8 mouse cellular contexts compared by ENCODE assay signal in genomic region chr17:34263068-34263467, GRCm38 (mm10). TPM values are rescaled to one million over a fixed set of nuclear protein-coding genes. Genes with fewer than 3 reads are reported as not detected.
DNase-seq lines count a peak whose midpoint lies in the region; ATAC-seq lines count a peak whose summit lies in the region.

No protein-coding gene starts in this region.

- H3K4me3 ChIP-seq in intestine, embryonic 14.5 days (ENCODE audit: low read depth, low read length): peak overlapping the region; percentile 40
- peak overlapping the region; percentile 90 for H3K4me3 ChIP-seq in megakaryocyte, embryonic 14.5 days (replicated peaks)

- H3K9ac ChIP-seq in intestine, embryonic 14.5 days (ENCODE audit: low read length): no peak overlapping the region

- intact Hi-C loops in left cerebral cortex, postnatal 10 days (cut with DNase I): no loop called here

- no peaks in the 10 kb centered on the region for H3K9me3 ChIP-seq in intestine, embryonic 14.5 days (ENCODE audit: control insufficient read depth, low read length)
- 0 out of 2 replicates have a peak, but pooled peaks cover 5% of the 10 kb centered on the region for H3K9me3 ChIP-seq in megakaryocyte, embryonic 14.5 days

- peaks cover 19% of the 10 kb centered on the region for H3K4me1 ChIP-seq in intestine, embryonic 14.5 days (replicated peaks; ENCODE audit: control insufficient read depth, insufficient read depth, low read length)
- peaks cover 13% of the 10 kb centered on the region for H3K4me1 ChIP-seq in megakaryocyte, embryonic 14.5 days

- ATAC-seq in common myeloid progenitor, adult 5-6 weeks (replicated peaks; ENCODE audit: low read depth, poor library complexity, severe bottlenecking): peak; percentile 78
- ATAC-seq in intestine, embryonic 14.5 days (replicated peaks; ENCODE audit: low FRiP score, low TSS enrichment, low read depth): peak; percentile 81; the same call in 1 of the 2 replicates

- H3K36me3 ChIP-seq in intestine, embryonic 14.5 days (ENCODE audit: control insufficient read depth, insufficient read depth, low read length): no peaks in the 10 kb centered on the region
- H3K36me3 ChIP-seq in megakaryocyte, embryonic 14.5 days (replicated peaks; ENCODE audit: low read length): no peaks in the 10 kb centered on the region

- WGBS in intestine, embryonic 14.5 days: 0% methylated on average over 8 of the region's 8 CpGs

- DNase-seq in adrenal gland, adult (ENCODE audit: inconsistent age in 2 of 2, low spot score in 1 of 2): peak; percentile 70 to 94
- peak; percentile 30 for DNase-seq in gastrocnemius, postnatal 25 days
- peak; percentile 92 for DNase-seq in intestine, embryonic 14.5 days (ENCODE audit: low spot score)
- peak; percentile 58 to 63 for DNase-seq in left cerebral cortex, postnatal 10 days (ENCODE audit: extremely low spot score in 1 of 2, low spot score in 2 of 2)
- peak; percentile 43 for DNase-seq in right cerebral cortex, postnatal 25 days
- DNase-seq in yolk sac, embryonic 10.5 days (ENCODE audit: low spot score): peak; percentile 66

- H3K27me3 ChIP-seq in intestine, embryonic 14.5 days (replicated peaks; ENCODE audit: control insufficient read depth, insufficient read depth, low read length): peaks cover 33% of the 10 kb centered on the region
- peaks cover 74% of the 10 kb centered on the region for H3K27me3 ChIP-seq in megakaryocyte, embryonic 14.5 days (replicated peaks)

- no peak overlapping the region for H3K27ac ChIP-seq in intestine, embryonic 14.5 days (ENCODE audit: low read depth)

- H3K4me2 ChIP-seq in intestine, embryonic 14.5 days (ENCODE audit: low read length): peak overlapping the region; percentile 96

RNA-seq across cellular contexts. Expression of gene H2-Ab1, which starts 5.6 kb away (rescaled TPM):
- 67.2 and 91.5 TPM in 2 replicates for total RNA-seq in common myeloid progenitor, adult 5-6 weeks (2017)
- total RNA-seq in gastrocnemius, postnatal 25 days (2021): 1 to 10 TPM; 2.7 to 3.3 TPM
- polyA plus RNA-seq in intestine, embryonic 14.5 days (2014; fragmentation: Nextera tagmentation; extraction: Ambion mirVana): 12.2 and 12.9 TPM in 2 replicates
- total RNA-seq in left cerebral cortex, postnatal 10 days (2021): 1 to 10 TPM; 1.3 to 1.4 TPM
- 1.8 TPM in 1 of 2 replicates, not detected in the other for polyA plus RNA-seq in megakaryocyte, embryonic 14.5 days (2012; ENCODE audit: insufficient read depth, low replicate concordance)

RNA-seq across cellular contexts. Expression of gene H2-Ob, which starts 24.4 kb away (rescaled TPM):
- total RNA-seq in common myeloid progenitor, adult 5-6 weeks (2017): 25.5 and 27.7 TPM in 2 replicates
- under 1 TPM in 1 of 2 experiments, not detected in 1; 0.13 TPM for total RNA-seq in gastrocnemius, postnatal 25 days (2021)
- polyA plus RNA-seq in intestine, embryonic 14.5 days (2014; fragmentation: Nextera tagmentation; extraction: Ambion mirVana): 0.11 TPM in 1 of 2 replicates, not detected in the other
- total RNA-seq in left cerebral cortex, postnatal 10 days (2021): under 1 TPM in 1 of 2 experiments, not detected in 1; 0.39 TPM
- 0.76 TPM in 1 of 2 replicates, not detected in the other for polyA plus RNA-seq in megakaryocyte, embryonic 14.5 days (2012; ENCODE audit: insufficient read depth, low replicate concordance)

RNA-seq across cellular contexts. Expression of gene H2-Aa, which starts 24.6 kb away (rescaled TPM):
- 17.1 and 26.2 TPM in 2 replicates for total RNA-seq in common myeloid progenitor, adult 5-6 weeks (2017)
- 1 to 10 TPM; 4.4 to 4.5 TPM for total RNA-seq in gastrocnemius, postnatal 25 days (2021)
- polyA plus RNA-seq in intestine, embryonic 14.5 days (2014; fragmentation: Nextera tagmentation; extraction: Ambion mirVana): 4.7 and 5.8 TPM in 2 replicates
- under 1 TPM; 0.71 TPM for total RNA-seq in left cerebral cortex, postnatal 10 days (2021)
- 0.64 TPM in 1 of 2 replicates, not detected in the other for polyA plus RNA-seq in megakaryocyte, embryonic 14.5 days (2012; ENCODE audit: insufficient read depth, low replicate concordance)

RNA-seq across cellular contexts. Expression of gene H2-Eb1, which starts 42.6 kb away (rescaled TPM):
- 17.3 and 17.9 TPM in 2 replicates for total RNA-seq in common myeloid progenitor, adult 5-6 weeks (2017)
- 1 to 10 TPM; 3.9 to 5.5 TPM for total RNA-seq in gastrocnemius, postnatal 25 days (2021)
- polyA plus RNA-seq in intestine, embryonic 14.5 days (2014; fragmentation: Nextera tagmentation; extraction: Ambion mirVana): 4.1 and 4.3 TPM in 2 replicates
- 1 to 10 TPM; 1.0 to 1.4 TPM for total RNA-seq in left cerebral cortex, postnatal 10 days (2021)
- polyA plus RNA-seq in megakaryocyte, embryonic 14.5 days (2012; ENCODE audit: insufficient read depth, low replicate concordance): 2.8 TPM in 1 of 2 replicates, not detected in the other

RNA-seq across cellular contexts. Expression of gene Tap2, which starts 59.7 kb away (rescaled TPM):
- total RNA-seq in common myeloid progenitor, adult 5-6 weeks (2017): 80.1 and 87.6 TPM in 2 replicates
- 1 to 10 TPM; 4.3 to 5.1 TPM for total RNA-seq in gastrocnemius, postnatal 25 days (2021)
- 2.2 and 2.5 TPM in 2 replicates for polyA plus RNA-seq in intestine, embryonic 14.5 days (2014; fragmentation: Nextera tagmentation; extraction: Ambion mirVana)
- 1 to 10 TPM; 2.6 to 3.0 TPM for total RNA-seq in left cerebral cortex, postnatal 10 days (2021)
- 87.3 and 103 TPM in 2 replicates for polyA plus RNA-seq in megakaryocyte, embryonic 14.5 days (2012; ENCODE audit: insufficient read depth, low replicate concordance)

Comparison
In these comparisons a context has a peak if more than half of its experiments do, and no peak if none do; other contexts are left out.
1. DNase-seq: peak in every context shown above with its lines; median percentile 92 in intestine, embryonic 14.5 days; 82 in adrenal gland, adult; 66 in yolk sac, embryonic 10.5 days; 60 in left cerebral cortex, postnatal 10 days; 43 in right cerebral cortex, postnatal 25 days; 30 in gastrocnemius, postnatal 25 days.
2. RNA of gene H2-Ab1, which starts 5.6 kb away (total RNA-seq): 67.2 to 91.5 TPM in common myeloid progenitor, adult 5-6 weeks; 2.7 to 3.3 TPM in gastrocnemius, postnatal 25 days and 1.3 to 1.4 TPM in left cerebral cortex, postnatal 10 days; every median in the first group is over 10 times any median in the second.
3. RNA of gene H2-Ob, which starts 24.4 kb away (total RNA-seq): 25.5 to 27.7 TPM in common myeloid progenitor, adult 5-6 weeks; 0.39 TPM in left cerebral cortex, postnatal 10 days and 0.13 TPM in gastrocnemius, postnatal 25 days; every median in the first group is over 10 times any median in the second.